8 mouse cellular contexts compared by ENCODE assay signal in genomic region chr13:96983251-96984126, GRCm38 (mm10). TPM values are rescaled to one million over a fixed set of nuclear protein-coding genes. Genes with fewer than 3 reads are reported as not detected.
DNase-seq lines count a peak whose midpoint lies in the region; ATAC-seq and TF ChIP-seq lines count a peak whose summit lies in the region.

No protein-coding gene starts in this region.

- H3K4me3 ChIP-seq in lung, adult 2 months (replicated peaks; ENCODE audit: extremely low read depth, low read depth, low read length): peak overlapping the region; percentile 34
- H3K4me3 ChIP-seq in embryonic facial prominence, embryonic 10.5 days: no peak overlapping the region
- H3K4me3 ChIP-seq in neural tube, embryonic 12.5 days: no peak overlapping the region

- no peaks in the 10 kb centered on the region for H3K27me3 ChIP-seq in embryonic facial prominence, embryonic 10.5 days (replicated peaks; ENCODE audit: low read depth, poor library complexity, severe bottlenecking)
- no peaks in the 10 kb centered on the region for H3K27me3 ChIP-seq in neural tube, embryonic 12.5 days (replicated peaks)

- no peak for TF ChIP-seq CTCF in lung, adult 2 months (IDR thresholded peaks at IDR 0.05; ENCODE audit: insufficient read depth, low read length)

- WGBS in lung, adult 2 months: 29% methylated on average over 26 of the region's 26 CpGs
- 74% methylated on average over 26 of the region's 26 CpGs for WGBS in embryonic facial prominence, embryonic 10.5 days
- 58% methylated on average over 26 of the region's 26 CpGs for WGBS in neural tube, embryonic 12.5 days

- no peak overlapping the region for H3K9ac ChIP-seq in neural tube, embryonic 12.5 days

- DNase-seq in lung, adult 2 months: no peak
- no peak for DNase-seq in lung, postnatal 14 days
- DNase-seq in embryonic facial prominence, embryonic 10.5 days (ENCODE audit: low spot score): peak; percentile 10
- DNase-seq in kidney, postnatal 14 days: peak; percentile 62
- DNase-seq in ovary, postnatal 14 days (ENCODE audit: low spot score): no peak
- no peak for DNase-seq in gastrocnemius, postnatal 4 days (ENCODE audit: low spot score in 2 of 2)
- no peak for DNase-seq in urinary bladder, postnatal 36 days (ENCODE audit: low spot score in 2 of 2)

- no peaks in the 10 kb centered on the region for H3K36me3 ChIP-seq in embryonic facial prominence, embryonic 10.5 days (replicated peaks)
- no peaks in the 10 kb centered on the region for H3K36me3 ChIP-seq in neural tube, embryonic 12.5 days

- H3K9me3 ChIP-seq in embryonic facial prominence, embryonic 10.5 days: no peaks in the 10 kb centered on the region
- no peaks in the 10 kb centered on the region for H3K9me3 ChIP-seq in neural tube, embryonic 12.5 days

- ATAC-seq in neural tube, embryonic 12.5 days (ENCODE audit: low FRiP score, low read depth): no peak

- H3K4me1 ChIP-seq in lung, adult 2 months (ENCODE audit: control insufficient read depth, insufficient read depth, low read length): peaks cover 4% of the 10 kb centered on the region
- peaks cover 18% of the 10 kb centered on the region for H3K4me1 ChIP-seq in embryonic facial prominence, embryonic 10.5 days
- H3K4me1 ChIP-seq in neural tube, embryonic 12.5 days: 0 out of 2 replicates have a peak, but pooled peaks cover 3% of the 10 kb centered on the region

- H3K27ac ChIP-seq in embryonic facial prominence, embryonic 10.5 days (replicated peaks): no peak overlapping the region
- no peak overlapping the region for H3K27ac ChIP-seq in neural tube, embryonic 12.5 days

- H3K4me2 ChIP-seq in neural tube, embryonic 12.5 days (replicated peaks): 0 out of 2 replicates have a peak overlapping the region, but pooled peaks have one; percentile 12

- no peak for TF ChIP-seq POLR2A in lung, adult 2 months (IDR thresholded peaks at IDR 0.05; ENCODE audit: borderline replicate concordance, extremely low read depth, low read depth, low read length)

RNA-seq across cellular contexts. Expression of gene 1700029F12Rik, which starts 50.7 kb away (rescaled TPM):
- not detected in 2 replicates for polyA plus RNA-seq in lung, adult 2 months (2012; rRNA removed)
- polyA plus RNA-seq in embryonic facial prominence, embryonic 10.5 days (2016; fragmentation: Nextera tagmentation; extraction: Ambion mirVana): not detected in 2 replicates
- polyA plus RNA-seq in neural tube, embryonic 12.5 days (2016; fragmentation: Nextera tagmentation; extraction: Ambion mirVana): not detected in 2 replicates
- total RNA-seq in gastrocnemius, postnatal 4 days (2021): not detected

RNA-seq across cellular contexts. Expression of gene Gcnt4, which starts 59.0 kb away (rescaled TPM):
- polyA plus RNA-seq in lung, adult 2 months (2012; rRNA removed): 0.07 and 0.08 TPM in 2 replicates
- 0.20 and 0.28 TPM in 2 replicates for polyA plus RNA-seq in embryonic facial prominence, embryonic 10.5 days (2016; fragmentation: Nextera tagmentation; extraction: Ambion mirVana)
- 0.24 and 0.31 TPM in 2 replicates for polyA plus RNA-seq in neural tube, embryonic 12.5 days (2016; fragmentation: Nextera tagmentation; extraction: Ambion mirVana)
- total RNA-seq in gastrocnemius, postnatal 4 days (2021): under 1 TPM; 0.29 to 0.36 TPM

Comparison
In these comparisons a context has a peak if more than half of its experiments do, and no peak if none do; other contexts are left out.
1. DNase-seq: peak in embryonic facial prominence, embryonic 10.5 days (single experiment) and kidney, postnatal 14 days (single experiment); none in lung, adult 2 months (single experiment), lung, postnatal 14 days (single experiment), ovary, postnatal 14 days (single experiment), gastrocnemius, postnatal 4 days (0 of 2) and urinary bladder, postnatal 36 days (0 of 2).